Mouse (Mus musculus) megakaryocyte, embryonic 14.5 days (primary cell): ENCODE measurements at regions not wholly inside any gene's neighbourhood (a gene's known extent, or its start where the extent isn't known, plus 50 kb on each side); places are given as distances from the start of the nearest gene placed in this dataset.
A peak's percentile ranks its signal among the peaks of the same experiment; 100 is the strongest.

Experiments
- H3K27me3 ChIP-seq: replicated peaks from 2 replicates; pipeline ENCODE3; 2012; ENCODE audit warnings: inconsistent platforms
- H3K36me3 ChIP-seq: replicated peaks from 2 replicates; pipeline ENCODE3; 2012; ENCODE audit warnings: low read length, inconsistent platforms, mixed read lengths
- H3K4me1 ChIP-seq: 2 replicates; pipeline ENCODE4 v1.6.1; 2012; ENCODE audit warnings: inconsistent platforms
- H3K4me3 ChIP-seq: replicated peaks from 2 replicates; pipeline ENCODE3; 2012; ENCODE audit warnings: moderate library complexity, mild to moderate bottlenecking, inconsistent platforms
- H3K9me3 ChIP-seq: 2 replicates; pipeline ENCODE4 v1.6.1; 2012; ENCODE audit warnings: inconsistent platforms
- FLI1 ChIP-seq: IDR thresholded peaks from 2 replicates; pipeline ENCODE4 v1.6.1; 2012; ENCODE audit warnings: low read length, inconsistent platforms, mixed read lengths
- GATA1 ChIP-seq: IDR thresholded peaks from 3 replicates; pipeline ENCODE4 v1.6.1; 2012; ENCODE audit warnings: mixed read lengths, low read length, inconsistent platforms, borderline replicate concordance

- Histone ChIP-seq H3K27me3 (no peaks in the 10 kb centered on the region), H3K9me3 (no peaks in the 10 kb centered on the region), H3K4me3 (no peak overlapping the region), H3K36me3 (no peaks in the 10 kb centered on the region), H3K4me1 (peaks cover 7% of the 10 kb centered on the region)
- TF ChIP-seq GATA1 = no peak
- TF ChIP-seq FLI1 = no peak
Observed at GRCm38 (mm10) chr1:150240110-150240509, 79.1 kb upstream of the Pdc start.

- Histone ChIP-seq H3K4me3 (no peak overlapping the region), H3K36me3 (no peaks in the 10 kb centered on the region), H3K27me3 (no peaks in the 10 kb centered on the region), H3K4me1 (peaks cover 7% of the 10 kb centered on the region), H3K9me3 (no peaks in the 10 kb centered on the region)
- TF ChIP-seq FLI1 = no peak
- no peak for TF ChIP-seq GATA1
Observed at GRCm38 (mm10) chr1:150241153-150241552, 78.1 kb upstream of the Pdc start.

DNA sequence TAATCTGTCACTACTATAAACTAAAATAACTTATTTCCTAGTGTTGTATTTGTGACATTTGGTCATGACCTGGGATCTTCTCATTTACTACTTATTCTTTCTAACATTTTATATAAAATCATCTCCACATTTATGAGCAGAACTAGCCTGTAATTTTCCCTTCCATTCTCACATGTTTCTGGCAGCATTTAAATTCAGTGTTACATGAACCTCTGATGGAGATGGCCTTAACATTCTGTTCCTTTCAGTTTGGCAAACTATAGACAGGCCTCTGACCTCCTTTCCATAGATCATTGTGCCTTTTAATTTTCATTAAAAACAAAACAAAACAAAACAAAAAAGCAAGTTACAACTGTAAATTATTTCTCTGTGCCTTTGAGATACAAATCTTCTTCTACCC lies 77.1 kb upstream of the Pdc start:
- TF ChIP-seq FLI1 (no peak), GATA1 (no peak)
- H3K4me1 ChIP-seq = peaks cover 7% of the 10 kb centered on the region
- H3K9me3 ChIP-seq = no peaks in the 10 kb centered on the region
- H3K4me3 ChIP-seq = no peak overlapping the region
- no peaks in the 10 kb centered on the region for H3K36me3 ChIP-seq
- H3K27me3 ChIP-seq = peaks cover under 1% of the 10 kb centered on the region

DNA sequence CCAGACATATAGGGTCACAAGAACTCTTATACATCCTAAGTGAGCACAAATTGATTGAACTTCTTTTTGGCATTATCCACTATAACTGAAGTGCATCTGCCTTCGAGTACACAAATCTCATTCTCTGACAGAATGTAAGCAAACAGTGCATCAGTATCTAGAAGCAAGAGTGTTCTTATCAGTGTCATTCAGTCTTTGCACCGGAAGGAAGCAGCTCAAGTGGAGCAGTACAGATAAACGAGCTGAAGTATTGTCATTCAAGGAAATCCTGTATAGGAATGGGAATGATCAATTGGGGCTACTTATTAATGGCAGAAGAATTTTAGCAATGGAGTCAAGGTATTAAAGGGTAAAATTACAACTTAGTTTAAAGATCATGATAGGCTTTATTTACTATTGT lies 74.3 kb upstream of the Pdc start:
- Histone ChIP-seq H3K36me3 (no peaks in the 10 kb centered on the region), H3K4me3 (no peak overlapping the region), H3K27me3 (peaks cover 2% of the 10 kb centered on the region), H3K9me3 (no peaks in the 10 kb centered on the region), H3K4me1 (peaks cover 4% of the 10 kb centered on the region)
- TF ChIP-seq GATA1 = no peak
- TF ChIP-seq FLI1 = no peak

DNA sequence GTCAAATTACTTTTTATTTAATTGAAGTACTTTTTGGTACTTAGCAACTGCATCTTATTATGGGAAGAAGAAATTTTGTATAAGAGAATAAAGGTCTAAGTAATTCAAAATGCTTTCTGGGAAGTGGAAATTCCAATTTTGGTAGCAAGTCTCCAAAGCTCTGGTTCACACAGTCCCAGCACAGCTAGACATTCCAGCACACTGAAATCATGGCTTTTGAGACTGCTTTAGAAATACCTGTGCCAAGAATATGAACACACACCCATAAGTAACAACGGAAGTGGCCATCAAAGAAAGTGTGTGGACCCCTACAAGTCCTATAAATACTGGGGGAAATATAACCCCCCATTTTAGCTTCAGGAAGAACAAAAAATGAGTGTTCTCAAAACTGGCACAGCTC lies 67.8 kb upstream of the Pdc start:
- H3K27me3 ChIP-seq = peaks cover 2% of the 10 kb centered on the region
- H3K9me3 ChIP-seq = no peaks in the 10 kb centered on the region
- H3K4me1 ChIP-seq = peaks cover 9% of the 10 kb centered on the region
- no peak for TF ChIP-seq FLI1
- H3K4me3 ChIP-seq = no peak overlapping the region
- no peaks in the 10 kb centered on the region for H3K36me3 ChIP-seq

DNA sequence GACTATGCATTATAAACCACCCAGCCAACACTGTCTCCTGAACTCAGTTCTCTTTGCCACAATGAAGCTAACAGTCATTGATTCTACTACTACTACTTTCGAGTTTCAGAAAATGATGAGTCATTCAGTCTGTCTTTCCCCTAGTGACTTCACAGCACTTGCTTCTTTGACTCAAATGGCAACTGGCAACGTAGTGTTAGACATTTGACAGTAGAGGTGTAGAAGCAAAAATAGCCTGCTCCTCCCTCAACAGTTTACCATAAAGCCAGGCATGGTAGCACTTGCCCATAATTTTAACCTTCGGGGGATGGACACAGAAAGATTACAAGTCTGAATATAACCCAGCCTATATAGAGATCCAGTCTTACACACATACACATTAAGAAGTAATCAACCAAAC lies 67.3 kb upstream of the Pdc start:
- H3K27me3 ChIP-seq = peaks cover 2% of the 10 kb centered on the region
- no peaks in the 10 kb centered on the region for H3K36me3 ChIP-seq
- H3K4me1 ChIP-seq = peaks cover 9% of the 10 kb centered on the region
- no peaks in the 10 kb centered on the region for H3K9me3 ChIP-seq
- no peak overlapping the region for H3K4me3 ChIP-seq
- TF ChIP-seq FLI1 (no peak), GATA1 (no peak)

- Histone ChIP-seq H3K4me3 (no peak overlapping the region), H3K27me3 (no peaks in the 10 kb centered on the region), H3K9me3 (no peaks in the 10 kb centered on the region), H3K4me1 (no peaks in the 10 kb centered on the region), H3K36me3 (no peaks in the 10 kb centered on the region)
- TF ChIP-seq FLI1 = no peak
- TF ChIP-seq GATA1 = no peak
Observed at GRCm38 (mm10) chr1:150257596-150257995, 61.6 kb upstream of the Pdc start.

DNA sequence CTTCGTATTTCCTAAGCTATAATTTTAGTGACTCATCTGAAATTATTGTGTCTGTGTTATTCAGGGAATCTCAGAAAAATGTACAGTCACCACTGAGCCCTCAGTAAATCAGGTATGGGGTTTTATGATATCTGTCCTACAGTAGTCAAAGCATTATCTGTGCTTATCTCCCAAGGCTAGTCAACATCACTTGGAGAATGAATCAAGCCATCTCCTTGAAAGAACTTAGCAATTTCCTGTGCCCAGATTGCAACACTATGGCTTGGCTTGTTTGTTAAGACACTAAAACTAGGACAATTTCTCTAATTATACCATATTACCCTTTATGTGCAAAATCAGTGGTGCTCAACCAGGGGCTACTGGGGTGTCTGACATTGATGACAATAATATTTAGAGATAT lies 58.9 kb upstream of the Pdc start:
- no peaks in the 10 kb centered on the region for H3K36me3 ChIP-seq
- no peak overlapping the region for H3K4me3 ChIP-seq
- no peaks in the 10 kb centered on the region for H3K27me3 ChIP-seq
- H3K4me1 ChIP-seq = no peaks in the 10 kb centered on the region
- no peaks in the 10 kb centered on the region for H3K9me3 ChIP-seq
- TF ChIP-seq GATA1 = no peak
- no peak for TF ChIP-seq FLI1

- Histone ChIP-seq H3K9me3 (no peaks in the 10 kb centered on the region), H3K36me3 (no peaks in the 10 kb centered on the region), H3K4me1 (no peaks in the 10 kb centered on the region), H3K27me3 (no peaks in the 10 kb centered on the region), H3K4me3 (no peak overlapping the region)
- TF ChIP-seq GATA1 = peak; percentile 22; the same call in 1 of the 3 replicates
- no peak for TF ChIP-seq FLI1
Observed at GRCm38 (mm10) chr1:150266502-150266901, 52.7 kb upstream of the Pdc start.

DNA sequence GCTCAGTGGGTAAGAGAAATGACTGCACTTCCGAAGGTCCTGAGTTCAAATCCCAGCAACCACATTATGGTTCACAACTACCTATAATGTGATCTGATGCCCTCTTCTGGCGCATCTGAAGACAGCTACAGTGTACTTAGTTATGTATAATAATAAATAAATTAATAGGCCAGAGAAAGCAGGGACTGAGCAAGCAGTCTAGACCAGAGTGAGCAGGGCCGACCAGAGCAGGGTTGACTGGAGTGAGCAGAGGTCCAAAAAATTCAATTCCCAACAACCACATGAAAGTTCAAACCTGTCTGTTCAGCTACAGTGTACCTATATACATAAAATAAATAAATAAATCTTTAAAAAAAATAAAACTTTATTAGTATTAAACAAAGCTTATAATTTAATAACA lies 52.2 kb upstream of the Pdc start:
- Histone ChIP-seq H3K27me3 (no peaks in the 10 kb centered on the region), H3K4me3 (no peak overlapping the region)
- TF ChIP-seq GATA1 (no peak), FLI1 (no peak)

More for the DNA sequence above, 52.2 kb upstream of the Pdc start:
- Histone ChIP-seq H3K36me3 (no peaks in the 10 kb centered on the region), H3K4me1 (no peaks in the 10 kb centered on the region), H3K9me3 (no peaks in the 10 kb centered on the region)
